Mouse (Mus musculus): Measurements from ENCODE around the gene Gclm.
A peak's percentile ranks its signal among the peaks of the same experiment; 100 is the strongest.
"Not testable (repeated sequence)": the region's sequence is repeated elsewhere in the genome, so short reads cannot be mapped to it uniquely, and the experiment has no call there.

Gclm gene

GRCm38 (mm10) chr3:122235772-122236171, 9.6 kb upstream of the Gclm start:
- no peak for DNase-seq (ENCODE audit: extremely low spot score)

- DNase-seq (ENCODE audit: extremely low spot score): no peak
Observed at GRCm38 (mm10) chr3:122242876-122243275, 2.5 kb upstream of the Gclm start.

GRCm38 (mm10) chr3:122243416-122244167, 1.8 kb upstream of the Gclm start:
- no peak for DNase-seq (ENCODE audit: extremely low spot score)

GRCm38 (mm10) chr3:122244759-122245158, 598 bp upstream of the Gclm start:
- DNase-seq (ENCODE audit: extremely low spot score): peak; percentile 6

GRCm38 (mm10) chr3:122245878-122246332, 548 bp downstream of the Gclm start:
- DNase-seq (ENCODE audit: extremely low spot score): peak; percentile 74

- no peak for DNase-seq (ENCODE audit: extremely low spot score)
Observed at GRCm38 (mm10) chr3:122246406-122246805, 1.0 kb downstream of the Gclm start.

- no peak for DNase-seq (ENCODE audit: extremely low spot score)
Observed at GRCm38 (mm10) chr3:122246986-122247767, 1.8 kb downstream of the Gclm start.

GRCm38 (mm10) chr3:122247768-122248100, 2.4 kb downstream of the Gclm start:
- no peak for DNase-seq (ENCODE audit: extremely low spot score)

- DNase-seq (ENCODE audit: extremely low spot score): no peak
Observed at GRCm38 (mm10) chr3:122252466-122253253, 7.3 kb downstream of the Gclm start.

- not testable (repeated sequence) for DNase-seq (ENCODE audit: extremely low spot score)
Observed at GRCm38 (mm10) chr3:122254050-122254449, 8.7 kb downstream of the Gclm start.

- no peak for DNase-seq (ENCODE audit: extremely low spot score)
Observed at GRCm38 (mm10) chr3:122269986-122270385, 24.6 kb downstream of the Gclm start.

GRCm38 (mm10) chr3:122272565-122272964, 27.2 kb downstream of the Gclm start:
- not testable (repeated sequence) for DNase-seq (ENCODE audit: extremely low spot score)

GRCm38 (mm10) chr3:122273407-122274240, 28.3 kb downstream of the Gclm start:
- DNase-seq (ENCODE audit: extremely low spot score): no peak

GRCm38 (mm10) chr3:122274241-122275024, 29.1 kb downstream of the Gclm start, which contains the start of gene Dnttip2:
Dnttip2 (plus strand) TSS chr3:122274388.
- DNase-seq (ENCODE audit: extremely low spot score): peak; percentile 93

- DNase-seq (ENCODE audit: extremely low spot score): no peak
Observed at GRCm38 (mm10) chr3:122275111-122275510, 29.8 kb downstream of the Gclm start.

GRCm38 (mm10) chr3:122287195-122287594, 41.8 kb downstream of the Gclm start:
- DNase-seq (ENCODE audit: extremely low spot score): no peak

- no peak for DNase-seq (ENCODE audit: extremely low spot score)
Observed at GRCm38 (mm10) chr3:122288613-122289195, 43.3 kb downstream of the Gclm start.

GRCm38 (mm10) chr3:122289344-122289743, 44.0 kb downstream of the Gclm start:
- DNase-seq (ENCODE audit: extremely low spot score): not testable (repeated sequence)

GRCm38 (mm10) chr3:122290696-122291095, 45.3 kb downstream of the Gclm start:
- DNase-seq (ENCODE audit: extremely low spot score): no peak

- no peak for DNase-seq (ENCODE audit: extremely low spot score)
Observed at GRCm38 (mm10) chr3:122291828-122292227, 46.5 kb downstream of the Gclm start.
